Mouse (Mus musculus) liver, postnatal 0 days (tissue): Measurements from ENCODE around the gene Depdc7.

Experiments used
- CTCF ChIP-seq: sonication (generic); IDR thresholded peaks from 2 replicates; pipeline ENCODE4 v1.5.1; 2016; ENCODE audit warnings: antibody characterized with exemption, low read depth
- EP300 ChIP-seq: IDR thresholded peaks from 2 replicates; pipeline ENCODE4 v1.6.1; 2016; ENCODE audit warnings: antibody characterized with exemption, low read depth, mild to moderate bottlenecking

DNA sequence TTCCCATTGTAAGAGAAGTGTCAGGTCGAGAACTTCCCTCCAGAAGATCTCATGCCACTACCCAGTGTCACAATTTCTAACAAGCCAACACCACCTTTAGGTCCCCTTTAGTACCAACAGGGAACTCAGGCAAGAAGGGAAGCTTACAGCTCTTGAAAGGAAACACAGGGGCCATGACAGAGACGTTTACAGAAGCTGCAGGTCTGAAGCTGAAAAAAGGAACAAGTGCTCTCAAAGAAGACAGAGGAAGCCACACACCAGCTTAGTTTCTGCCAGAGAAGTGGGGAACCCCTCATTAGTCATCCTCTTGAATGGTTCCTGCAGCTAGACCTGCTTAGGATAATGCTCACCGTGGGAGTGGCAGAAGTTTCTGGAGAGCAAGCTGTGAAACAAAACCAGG, 55.4 kb downstream of the Depdc7 start:
- no peak for TF ChIP-seq CTCF
- TF ChIP-seq EP300 = no peak
